Mouse (Mus musculus): ENCODE results near the gene Cacna1c. TPM values are rescaled to one million over a fixed set of nuclear protein-coding genes. Genes with fewer than 3 reads are reported as not detected.

Cacna1c gene
- polyA plus RNA-seq, 1 experiment from 2014 or later = 2.1 TPM

- TF ChIP-seq CTCF (IDR thresholded peaks at IDR 0.05) = no peak
- ChIA-PET POLR2A (no interaction called here), CTCF (interaction anchor here (0.9 kb wide), 1 partner anchor 12 kb away, joined by 3 read pairs; no protein-coding TSS in a partner anchor)
- in situ Hi-C loops (cut with MboI; ENCODE audit: low pct_unique_long_range_greater_than_20kb) = no loop called here
- DNase-seq (ENCODE audit: low read depth, low spot score) = no peak
- no peaks in the 10 kb centered on the region for H3K27me3 ChIP-seq
- no peak for ATAC-seq
Observed at GRCm38 (mm10) chr6:118939626-118940025, 256.6 kb downstream of the Cacna1c start.

GRCm38 (mm10) chr6:118938386-118939096 is 257.7 kb downstream of the Cacna1c start:
- ChIA-PET POLR2A (no interaction called here), CTCF (no interaction called here)
- ATAC-seq (no peak), DNase-seq (ENCODE audit: low read depth, low spot score) (no peak)
- in situ Hi-C loops (cut with MboI; ENCODE audit: low pct_unique_long_range_greater_than_20kb) = no loop called here
- TF ChIP-seq CTCF (IDR thresholded peaks at IDR 0.05) = no peak
- no peaks in the 10 kb centered on the region for H3K27me3 ChIP-seq

DNA sequence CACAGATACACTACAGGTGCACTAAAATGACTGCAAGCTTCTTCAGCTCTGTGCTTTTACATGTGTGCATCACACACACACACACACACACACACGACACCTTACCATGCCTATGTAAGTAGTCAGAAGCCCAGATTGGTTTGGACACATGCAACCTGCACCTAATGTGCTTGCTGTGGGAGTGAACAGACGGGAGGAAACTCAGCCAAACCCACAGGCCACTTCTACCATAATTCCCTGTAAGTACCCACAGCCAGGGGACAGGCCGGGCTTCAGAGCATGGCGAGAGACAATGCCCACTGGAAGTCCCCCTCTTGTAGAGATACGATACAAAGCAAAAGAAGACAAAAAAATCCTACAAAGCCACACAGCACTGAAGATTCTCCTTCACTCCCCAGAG is 258.7 kb downstream of the Cacna1c start:
- no peak for TF ChIP-seq CTCF (IDR thresholded peaks at IDR 0.05)
- in situ Hi-C loops (cut with MboI; ENCODE audit: low pct_unique_long_range_greater_than_20kb) = no loop called here
- no peak for ATAC-seq

DNA sequence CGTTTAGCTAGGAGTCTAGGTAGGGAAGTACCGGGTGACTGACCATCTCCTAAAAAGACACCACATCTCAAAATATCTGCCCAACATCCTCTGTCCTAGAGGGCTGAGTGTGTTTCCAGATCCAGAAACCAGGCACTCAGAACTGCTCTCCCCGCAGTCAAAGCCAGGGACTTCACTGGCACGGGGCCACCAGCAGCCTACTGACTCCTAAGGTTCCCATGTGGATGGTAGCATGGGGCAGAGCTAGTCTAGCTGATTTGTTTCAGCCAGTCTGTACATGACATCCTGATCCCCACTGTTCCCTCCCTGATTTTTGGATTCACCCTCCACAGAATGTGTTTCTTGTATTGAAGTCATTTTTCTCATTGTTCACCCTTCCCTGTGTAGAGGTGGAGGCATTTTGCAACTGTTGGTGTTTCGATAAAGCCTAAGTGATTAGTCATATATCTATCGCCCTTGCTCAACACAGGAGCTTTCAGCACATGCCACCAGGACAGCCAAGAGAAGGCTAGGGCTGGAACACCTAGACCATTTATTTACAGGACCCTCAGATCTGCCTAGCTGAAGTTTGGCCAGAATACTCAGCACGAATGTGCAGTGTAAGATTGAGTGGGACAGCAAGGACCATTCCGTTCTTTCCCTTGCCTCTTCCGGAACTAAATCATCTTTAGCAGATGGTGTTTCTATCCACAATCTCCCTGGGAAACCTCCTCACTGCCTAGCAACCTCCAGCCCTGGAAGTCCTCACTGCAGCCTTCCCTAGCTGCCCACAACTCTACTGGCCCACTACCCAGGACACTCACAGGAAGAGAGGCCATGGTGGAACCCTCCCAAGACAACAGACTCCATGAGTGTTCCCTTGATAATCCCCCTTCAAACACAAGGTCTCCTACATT is 260.4 kb downstream of the Cacna1c start:
- CTCF ChIA-PET = no interaction called here
- no peaks in the 10 kb centered on the region for H3K27me3 ChIP-seq
- DNase-seq (ENCODE audit: low read depth, low spot score) = no peak
- POLR2A ChIA-PET = no interaction called here
- TF ChIP-seq CTCF (IDR thresholded peaks at IDR 0.05) = no peak
- no peak for ATAC-seq
- in situ Hi-C loops (cut with MboI; ENCODE audit: low pct_unique_long_range_greater_than_20kb) = no loop called here

More for the DNA sequence above, 258.7 kb downstream of the Cacna1c start:
- ChIA-PET POLR2A (no interaction called here), CTCF (no interaction called here)
- DNase-seq (ENCODE audit: low read depth, low spot score) = no peak
- H3K27me3 ChIP-seq = no peaks in the 10 kb centered on the region

DNA sequence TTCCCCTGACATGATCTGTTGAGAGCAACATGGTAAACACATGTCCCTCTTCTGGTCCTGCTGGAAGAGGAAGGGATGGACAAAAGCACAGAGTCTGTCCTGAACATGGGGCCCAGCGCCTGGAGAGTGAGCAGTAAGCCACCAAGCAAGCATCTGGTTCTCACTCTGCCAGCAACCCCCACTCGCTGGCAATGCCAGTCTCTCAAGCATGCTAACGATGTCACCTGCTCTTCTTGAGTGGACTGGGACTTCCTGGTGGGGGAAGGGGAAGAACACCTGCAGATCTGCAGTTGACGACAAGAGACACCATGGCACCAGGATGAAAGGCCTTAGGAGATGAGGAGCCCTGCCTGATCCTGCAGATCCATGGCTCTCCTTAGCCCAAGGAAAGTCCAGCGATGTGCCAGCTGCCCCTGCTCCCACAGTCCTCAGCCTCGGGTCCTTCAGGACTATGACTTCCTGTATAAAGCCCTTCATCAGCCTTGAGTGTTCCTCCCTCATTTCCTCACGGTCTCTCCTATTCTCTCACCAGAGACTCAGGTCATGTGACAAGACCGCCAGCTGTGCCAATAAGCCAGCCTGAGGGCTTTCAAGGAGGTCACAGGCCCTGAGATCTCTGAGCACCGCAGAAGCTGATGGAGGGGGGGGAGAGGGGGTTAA is 261.8 kb downstream of the Cacna1c start:
- ChIA-PET POLR2A (no interaction called here), CTCF (no interaction called here)
- DNase-seq (ENCODE audit: low read depth, low spot score) (no peak), ATAC-seq (no peak)
- H3K27me3 ChIP-seq = no peaks in the 10 kb centered on the region
- no peak for TF ChIP-seq CTCF (IDR thresholded peaks at IDR 0.05)
- in situ Hi-C loops (cut with MboI; ENCODE audit: low pct_unique_long_range_greater_than_20kb) = no loop called here

- in situ Hi-C loops (cut with MboI; ENCODE audit: low pct_unique_long_range_greater_than_20kb) = no loop called here
- TF ChIP-seq CTCF (IDR thresholded peaks at IDR 0.05) = no peak
- no peak for DNase-seq (ENCODE audit: low read depth, low spot score)
- ChIA-PET POLR2A (no interaction called here), CTCF (no interaction called here)
- no peak for ATAC-seq
- H3K27me3 ChIP-seq = no peaks in the 10 kb centered on the region
Observed at GRCm38 (mm10) chr6:118933017-118933594, 263.1 kb downstream of the Cacna1c start.

DNA sequence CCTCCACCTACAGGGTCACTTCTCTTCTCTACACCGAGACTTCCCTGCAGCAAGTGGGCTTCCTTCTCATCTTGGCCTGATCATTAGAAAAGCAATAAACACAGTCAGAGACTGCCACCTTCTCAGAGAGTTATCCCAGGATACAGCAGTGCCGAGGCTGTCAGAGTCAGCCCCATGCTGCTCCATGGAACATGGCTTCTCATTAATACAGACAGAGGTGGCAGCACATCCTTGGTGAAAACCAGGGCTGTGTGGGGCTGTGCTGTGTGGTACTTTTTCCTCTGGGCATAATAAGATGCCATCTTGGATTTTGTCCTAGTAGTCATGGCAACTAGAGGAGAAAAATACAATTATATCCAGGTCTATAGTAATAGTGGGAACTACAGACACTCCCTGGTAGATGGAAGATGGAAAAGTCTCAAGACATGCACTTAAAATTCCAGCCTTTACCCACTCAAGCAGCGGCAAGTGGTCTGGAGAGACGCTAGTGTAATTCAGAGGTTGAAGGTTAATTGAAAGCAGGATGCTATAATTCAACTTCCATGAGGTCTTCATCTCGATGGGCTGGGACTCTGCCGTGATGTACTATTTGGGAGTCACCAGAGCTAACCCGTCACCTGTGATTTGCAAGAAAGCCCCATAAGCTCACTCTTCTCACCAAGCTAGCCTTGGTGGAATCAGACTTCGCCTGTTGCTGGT is 264.1 kb downstream of the Cacna1c start:
- CTCF ChIA-PET = no interaction called here
- no peak for ATAC-seq
- in situ Hi-C loops (cut with MboI; ENCODE audit: low pct_unique_long_range_greater_than_20kb) = no loop called here
- no peaks in the 10 kb centered on the region for H3K27me3 ChIP-seq
- no peak for DNase-seq (ENCODE audit: low read depth, low spot score)
- TF ChIP-seq CTCF (IDR thresholded peaks at IDR 0.05) = no peak
- POLR2A ChIA-PET = interaction anchor here (0.6 kb wide), 1 partner anchor 91 kb away, joined by 3 read pairs; no protein-coding TSS in a partner anchor

DNA sequence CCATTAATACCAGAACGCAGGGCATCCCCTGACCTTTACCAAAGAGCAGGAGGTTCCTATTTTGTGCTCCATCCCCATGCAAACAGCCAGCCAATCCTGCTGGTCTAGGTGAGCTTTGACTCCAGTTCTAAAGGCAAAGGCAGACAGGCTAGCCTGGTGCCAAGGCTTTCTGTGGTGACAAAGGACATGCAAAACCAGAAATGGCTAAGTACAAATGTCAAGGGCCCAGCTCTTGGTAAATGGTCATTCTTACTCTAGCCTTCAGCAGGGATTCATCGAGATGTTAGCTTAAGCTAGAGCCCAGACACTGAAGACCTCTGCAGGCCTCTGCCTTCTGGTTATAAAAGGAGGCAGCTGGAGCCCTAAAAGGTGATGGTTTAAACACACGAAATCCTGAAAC is 269.5 kb downstream of the Cacna1c start:
- ATAC-seq (no peak), DNase-seq (ENCODE audit: low read depth, low spot score) (no peak)
- in situ Hi-C loops (cut with MboI; ENCODE audit: low pct_unique_long_range_greater_than_20kb) = loop anchor here (5.0 to 10.0 kb wide), 2 partner anchors 176 to 282 kb away; no protein-coding TSS in a partner anchor
- POLR2A ChIA-PET = no interaction called here
- no peak for TF ChIP-seq CTCF (IDR thresholded peaks at IDR 0.05)
- CTCF ChIA-PET = no interaction called here
- no peaks in the 10 kb centered on the region for H3K27me3 ChIP-seq

DNA sequence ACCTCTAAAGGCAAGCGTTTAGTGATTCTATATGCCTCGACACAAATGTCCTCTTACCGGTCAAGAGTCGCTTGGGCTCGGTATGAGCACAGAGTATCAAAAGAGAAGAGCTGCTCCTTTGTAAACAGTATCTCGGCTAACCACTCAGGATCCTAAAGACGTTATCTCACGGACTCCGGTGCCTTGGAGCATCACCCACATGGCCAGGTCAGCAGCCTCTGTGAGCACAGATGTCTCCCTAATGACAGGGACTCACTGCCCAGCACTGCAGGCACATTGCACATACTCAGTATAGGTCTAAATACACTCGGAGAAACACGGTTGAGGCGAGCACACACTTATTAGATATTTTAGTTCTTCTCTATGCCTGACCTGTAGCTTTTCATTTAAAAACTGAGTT is 271.8 kb downstream of the Cacna1c start:
- ChIA-PET CTCF (interaction anchor here (1.1 to 1.3 kb wide), 3 partner anchors 31 to 277 kb away, joined by 3 read pairs; no protein-coding TSS in a partner anchor), POLR2A (no interaction called here)
- no peaks in the 10 kb centered on the region for H3K27me3 ChIP-seq
- ATAC-seq (no peak), DNase-seq (ENCODE audit: low read depth, low spot score) (no peak)
- in situ Hi-C loops (cut with MboI; ENCODE audit: low pct_unique_long_range_greater_than_20kb) = loop anchor here (10.0 kb wide), 1 partner anchor 280 kb away; no protein-coding TSS in a partner anchor
- no peak for TF ChIP-seq CTCF (IDR thresholded peaks at IDR 0.05)

DNA sequence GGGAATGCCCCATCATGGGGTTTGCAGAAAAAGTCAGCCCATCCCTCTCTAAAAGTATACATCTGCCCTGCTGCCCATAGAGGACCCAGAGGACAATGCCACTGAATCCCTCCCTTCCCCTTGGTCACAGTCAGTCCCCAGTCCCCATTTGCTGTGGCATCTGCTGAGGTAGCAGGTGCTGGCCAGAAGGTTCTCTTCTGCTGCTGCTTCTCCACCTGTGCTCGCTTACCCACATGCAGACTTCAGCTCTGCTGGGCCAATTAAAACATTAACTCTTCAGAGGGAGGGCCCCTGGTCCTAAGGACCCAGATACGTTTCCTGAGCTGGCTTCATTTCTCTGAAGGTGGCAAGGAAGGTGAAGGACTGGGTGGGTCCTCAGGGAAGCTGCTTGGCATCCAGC is 272.3 kb downstream of the Cacna1c start:
- DNase-seq (ENCODE audit: low read depth, low spot score) (no peak), ATAC-seq (no peak)
- CTCF ChIA-PET = interaction anchor here (1.1 to 1.5 kb wide), 5 partner anchors 14 to 277 kb away, joined by 3 to 5 read pairs (median 3); no protein-coding TSS in a partner anchor
- H3K27me3 ChIP-seq = no peaks in the 10 kb centered on the region
- POLR2A ChIA-PET = no interaction called here
- TF ChIP-seq CTCF (IDR thresholded peaks at IDR 0.05) = no peak
- in situ Hi-C loops (cut with MboI; ENCODE audit: low pct_unique_long_range_greater_than_20kb) = loop anchor here (10.0 kb wide), 1 partner anchor 279 kb away; no protein-coding TSS in a partner anchor

Measured in Patski (cell line).